Mouse (Mus musculus) bone marrow macrophage, adult 2 months (primary cell): ENCODE measurements around the gene Tomm40l.

Experiments used
- CTCF ChIP-seq: IDR thresholded peaks from 2 replicates; pipeline ENCODE4 v1.5.1; 2012; ENCODE audit warnings: low read depth, mild to moderate bottlenecking, low read length, moderate library complexity
- POLR2A ChIP-seq: IDR thresholded peaks from 2 replicates; pipeline ENCODE4 v1.6.1; 2012; ENCODE audit warnings: mild to moderate bottlenecking, low read depth, low read length, borderline replicate concordance

- no peak for TF ChIP-seq CTCF
- TF ChIP-seq POLR2A, result no peak
Observed at GRCm38 (mm10) chr1:171223796-171224195, 1.5 kb upstream of the Tomm40l start.
